Mouse (Mus musculus) granulocyte monocyte progenitor cell, adult 5-6 weeks (primary cell): ENCODE results near the gene Gm36079. TPM values are rescaled to one million over a fixed set of nuclear protein-coding genes. Genes with fewer than 3 reads are reported as not detected.
"Not testable (repeated sequence)": the region's sequence is repeated elsewhere in the genome, so short reads cannot be mapped to it uniquely, and the experiment has no call there.

ENCODE experiments used
- ATAC-seq: replicated peaks from 2 replicates; pipeline ENCODE4 v1.8.0; 2016; ENCODE audit warnings: mild to moderate bottlenecking, moderate TSS enrichment, inconsistent platforms; ENCODE audit not compliant: poor library complexity, severe bottlenecking
- total RNA-seq, 2 experiments: library from RNA; stranded (forward) in 1 of 2; stranded (reverse) in 1 of 2; fragments of 200-712, 200-1000 nt in 1 of 2; fragments of >200 nt in 1 of 2; fragmentation: Nextera tagmentation in 1 of 2; gene quantifications; 2 replicates each; pipeline ENCODE4 v1.2.3; 2014 to 2017

Gm36079 gene
- total RNA-seq, 2 experiments from 2014 or later, result not detected

DNA sequence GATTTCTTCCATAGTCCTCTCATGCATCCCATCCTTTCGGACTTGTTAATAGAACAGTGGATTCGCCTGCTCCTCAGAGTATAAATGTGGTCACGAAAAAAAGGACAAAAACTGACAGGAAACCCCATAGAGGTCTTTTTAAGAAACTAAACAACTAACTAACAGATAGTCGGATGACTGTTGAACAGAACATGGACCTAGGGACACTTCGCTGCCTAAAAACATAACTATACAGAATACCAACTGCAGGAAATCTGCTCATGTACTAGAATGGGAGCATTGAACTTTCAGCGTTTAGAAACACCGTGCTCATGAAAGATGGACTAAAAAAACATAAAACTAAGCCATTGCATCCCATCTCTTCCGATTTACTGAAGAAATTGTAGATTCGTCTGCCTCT lies 2.2 kb downstream of the Gm36079 start:
- ATAC-seq, result not testable (repeated sequence)

DNA sequence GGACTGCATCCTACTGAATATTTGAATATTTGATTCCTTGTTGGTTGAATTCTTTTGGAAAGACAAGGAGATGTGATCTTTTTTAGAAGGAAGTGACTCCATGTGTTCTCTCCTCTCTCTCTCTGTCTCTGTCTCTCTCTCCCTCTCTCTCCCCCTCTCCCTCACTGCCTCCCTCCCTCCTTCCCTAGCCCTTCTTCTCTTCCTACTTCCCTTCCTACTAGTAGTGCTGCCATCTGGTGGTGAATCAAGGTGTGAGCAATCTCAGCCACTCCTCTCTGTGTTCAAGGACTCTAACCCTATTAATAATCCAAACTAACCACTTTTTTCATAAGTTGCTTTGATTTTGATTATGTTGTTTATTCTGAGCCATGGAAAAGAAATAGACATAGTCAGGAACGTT lies 5.3 kb downstream of the Gm36079 start:
- ATAC-seq, result peak; percentile 86

DNA sequence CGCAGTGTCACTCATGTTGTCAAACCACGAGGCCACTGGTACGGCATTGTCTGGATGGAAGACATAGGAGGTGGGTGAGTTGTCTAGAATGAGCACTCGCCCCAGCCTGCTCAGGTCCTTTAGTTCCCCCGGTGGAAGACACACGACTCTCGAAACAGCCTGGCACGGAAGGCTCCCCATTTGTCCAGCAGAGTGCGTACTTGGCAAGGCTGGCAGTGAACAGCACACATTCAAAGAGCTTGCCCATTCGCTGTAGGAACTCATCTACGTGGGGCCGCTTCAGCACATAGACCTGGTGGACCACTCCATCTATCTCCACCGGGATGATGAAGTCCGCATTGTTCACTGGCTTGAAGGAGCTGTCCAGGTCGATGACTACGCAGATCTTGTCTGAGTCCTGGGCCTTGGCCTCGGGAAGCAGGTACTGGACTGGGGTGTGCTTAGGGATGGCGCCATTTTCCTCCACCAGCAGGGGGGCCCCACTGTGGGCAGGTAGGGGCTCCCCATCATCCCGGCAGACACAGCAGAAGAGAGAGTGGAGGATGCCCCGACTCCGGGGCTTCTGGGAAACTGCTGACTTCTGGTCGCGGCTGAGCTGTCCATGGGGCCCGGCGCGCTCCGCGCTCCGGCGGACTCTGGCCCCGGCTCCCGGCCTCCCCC lies 11.3 kb downstream of the Gm36079 start:
- ATAC-seq, result peak; percentile 57

- peak; percentile 26 for ATAC-seq
Measured at GRCm38 (mm10) chr13:120013962-120014361, 12.8 kb downstream of the Gm36079 start.

DNA sequence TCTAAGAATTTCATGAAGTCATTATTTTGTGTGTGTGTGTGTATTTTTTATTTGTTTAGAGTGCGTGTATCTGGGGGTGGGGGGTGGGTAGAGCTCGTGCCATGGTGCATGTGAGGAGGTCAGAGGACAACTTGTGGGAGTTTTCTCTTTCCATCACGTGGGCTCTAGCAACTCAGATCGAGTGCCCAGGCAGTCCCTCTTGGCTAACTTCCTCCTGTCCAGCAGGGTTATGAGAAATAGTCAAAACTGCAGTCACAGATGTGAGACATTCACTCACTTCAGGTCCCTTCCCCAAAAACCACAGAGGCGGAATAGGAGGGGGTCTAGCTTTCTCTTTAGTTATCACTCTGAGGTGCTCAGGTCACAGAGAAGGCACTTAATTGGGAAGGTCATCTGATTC lies 13.3 kb downstream of the Gm36079 start:
- ATAC-seq, result peak; percentile 59

- ATAC-seq, result peak; percentile 46
Measured at GRCm38 (mm10) chr13:120010068-120010467, 16.7 kb downstream of the Gm36079 start.

GRCm38 (mm10) chr13:119999215-119999614 lies 27.6 kb downstream of the Gm36079 start:
- ATAC-seq, result peak; percentile 62

- ATAC-seq, result peak; percentile 89
Measured at GRCm38 (mm10) chr13:119998442-119999086, 28.2 kb downstream of the Gm36079 start.

GRCm38 (mm10) chr13:119991917-119992496 lies 34.8 kb downstream of the Gm36079 start:
- ATAC-seq, result peak; percentile 88

DNA sequence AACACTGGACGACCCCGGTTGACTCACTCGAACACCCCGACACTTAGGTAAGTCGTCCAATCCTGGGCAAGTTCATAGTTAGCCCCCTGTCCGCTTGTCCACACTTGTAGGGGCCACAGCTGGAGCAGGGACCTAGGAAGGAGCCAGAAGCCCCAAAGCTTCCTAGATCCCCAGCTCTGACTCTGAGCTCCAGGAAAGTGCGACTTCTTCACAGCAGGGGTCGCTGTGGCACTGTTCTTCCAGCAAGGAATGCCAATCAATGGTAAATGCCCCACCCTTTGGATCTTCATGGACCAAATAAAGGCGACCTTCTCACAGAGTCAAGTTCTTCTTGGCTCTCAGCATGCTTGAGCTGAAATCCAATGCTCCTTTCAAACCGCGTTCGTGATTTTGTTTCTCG lies 35.5 kb downstream of the Gm36079 start:
- peak; percentile 90 for ATAC-seq

Other genes starting within 250 kb of the Gm36079 start
- 49.3 and 60.3 TPM in 2 replicates for gene Zfp131, start 236.1 kb downstream of the Gm36079 start, total RNA-seq (2014; fragmentation: Nextera tagmentation)
- 64.4 and 64.8 TPM in 2 replicates for gene Zfp131, start 236.1 kb downstream of the Gm36079 start, total RNA-seq (2017)
- not detected in 2 replicates for gene AF067063, start 196.8 kb downstream of the Gm36079 start, total RNA-seq (2014; fragmentation: Nextera tagmentation)
- not detected in 2 replicates for gene AF067063, start 196.8 kb downstream of the Gm36079 start, total RNA-seq (2017)
- not detected in 2 replicates for gene D13Ertd608e, start 191.0 kb downstream of the Gm36079 start, total RNA-seq (2014; fragmentation: Nextera tagmentation)
- gene D13Ertd608e, start 191.0 kb downstream of the Gm36079 start, total RNA-seq (2017), result not detected in 2 replicates
- gene Tcstv1, start 132.2 kb downstream of the Gm36079 start, total RNA-seq (2014; fragmentation: Nextera tagmentation), result not detected in 2 replicates
- not detected in 2 replicates for gene Tcstv1, start 132.2 kb downstream of the Gm36079 start, total RNA-seq (2017)
- gene Gm21761, start 97.7 kb downstream of the Gm36079 start, total RNA-seq (2014; fragmentation: Nextera tagmentation), result not detected in 2 replicates
- gene Gm21761, start 97.7 kb downstream of the Gm36079 start, total RNA-seq (2017), result not detected in 2 replicates
- not detected in 2 replicates for gene B020031M17Rik, start 76.2 kb downstream of the Gm36079 start, total RNA-seq (2014; fragmentation: Nextera tagmentation)
- not detected in 2 replicates for gene B020031M17Rik, start 76.2 kb downstream of the Gm36079 start, total RNA-seq (2017)
- 63.0 and 68.6 TPM in 2 replicates for gene Gm21188, start 25.2 kb upstream of the Gm36079 start, total RNA-seq (2014; fragmentation: Nextera tagmentation)
- gene Gm21188, start 25.2 kb upstream of the Gm36079 start, total RNA-seq (2017), result 31.0 and 37.9 TPM in 2 replicates
- gene Gm20767, start 113.2 kb upstream of the Gm36079 start, total RNA-seq (2014; fragmentation: Nextera tagmentation), result not detected in 2 replicates
- not detected in 2 replicates for gene Gm20767, start 113.2 kb upstream of the Gm36079 start, total RNA-seq (2017)
- gene Gm21818, start 145.4 kb upstream of the Gm36079 start, total RNA-seq (2014; fragmentation: Nextera tagmentation), result not detected in 2 replicates
- not detected in 2 replicates for gene Gm21818, start 145.4 kb upstream of the Gm36079 start, total RNA-seq (2017)
- gene Gm21762, start 188.9 kb upstream of the Gm36079 start, total RNA-seq (2014; fragmentation: Nextera tagmentation), result not detected in 2 replicates
- not detected in 2 replicates for gene Gm21762, start 188.9 kb upstream of the Gm36079 start, total RNA-seq (2017)
- not detected in 2 replicates for gene Gm21731, start 212.1 kb upstream of the Gm36079 start, total RNA-seq (2014; fragmentation: Nextera tagmentation)
- not detected in 2 replicates for gene Gm21731, start 212.1 kb upstream of the Gm36079 start, total RNA-seq (2017)
- gene AF067061, start 236.1 kb upstream of the Gm36079 start, total RNA-seq (2014; fragmentation: Nextera tagmentation), result not detected in 2 replicates
- gene AF067061, start 236.1 kb upstream of the Gm36079 start, total RNA-seq (2017), result not detected in 2 replicates